Mouse (Mus musculus) stomach, postnatal 0 days (tissue): ENCODE data around the gene Msx3. TPM values are rescaled to one million over a fixed set of nuclear protein-coding genes. Genes with fewer than 3 reads are reported as not detected.

ENCODE experiments used
- ATAC-seq: fragments of 200-750 bp; cut with Nextera tagmentation; 2 replicates; pipeline ENCODE4 v1.8.0; 2017; ENCODE audit not compliant: low FRiP score, low TSS enrichment
- DNase-seq: peaks from one replicate; pipeline ENCODE4 v3.0.0-alpha.2; 2016; ENCODE audit warnings: low spot score
- H3K27ac ChIP-seq: fragments of 300-500 bp; sonication (generic); replicated peaks from 2 replicates; pipeline ENCODE4 v1.5.1; 2014; ENCODE audit warnings: mild to moderate bottlenecking, control low read depth
- H3K27me3 ChIP-seq: fragments of 300-500 bp; sonication (generic); 2 replicates; pipeline ENCODE4 v1.6.1; 2014; ENCODE audit warnings: low read length; ENCODE audit not compliant: control insufficient read depth, insufficient read depth
- H3K36me3 ChIP-seq: fragments of 300-500 bp; sonication (generic); 2 replicates; pipeline ENCODE4 v1.6.1; 2014; ENCODE audit warnings: low read length, mixed read lengths; ENCODE audit not compliant: control insufficient read depth, insufficient read depth
- H3K4me1 ChIP-seq: fragments of 300-500 bp; sonication (generic); replicated peaks from 2 replicates; pipeline ENCODE4 v1.6.1; 2014; ENCODE audit warnings: antibody characterized with exemption; ENCODE audit not compliant: control insufficient read depth, insufficient read depth
- H3K4me2 ChIP-seq: fragments of 300-500 bp; sonication (generic); replicated peaks from 2 replicates; pipeline ENCODE4 v1.6.1; 2014; ENCODE audit warnings: low read depth, mild to moderate bottlenecking, control low read depth, moderate library complexity
- H3K4me3 ChIP-seq: fragments of 300-500 bp; sonication (generic); 2 replicates; pipeline ENCODE4 v1.5.1; 2014; ENCODE audit warnings: low read depth, low read length, control low read depth
- H3K9ac ChIP-seq: fragments of 300-500 bp; sonication (generic); 2 replicates; pipeline ENCODE4 v1.6.1; 2014; ENCODE audit warnings: mild to moderate bottlenecking, low read length, control low read depth, mixed read lengths
- H3K9me3 ChIP-seq: fragments of 300-500 bp; sonication (generic); 2 replicates; pipeline ENCODE4 v1.6.1; 2016; ENCODE audit warnings: low read length; ENCODE audit not compliant: control insufficient read depth
- CTCF ChIP-seq: IDR thresholded peaks from 2 replicates; pipeline ENCODE4 v1.5.1; 2016; ENCODE audit warnings: antibody characterized with exemption, low read depth, mild to moderate bottlenecking, moderate library complexity
- EP300 ChIP-seq: optimal IDR thresholded peaks from 2 replicates; pipeline ENCODE3; 2016; ENCODE audit warnings: antibody characterized with exemption
- WGBS: fragments of 180-500 bp; shearing (Covaris S2); extraction: QIAGEN DNeasy Blood & Tissue Kit; methylation state at CpG from one replicate; pipeline ENCODE4 v1.1.7; 2014; 5-methylcytosine and 5-hydroxymethylcytosine counted together
- polyA plus RNA-seq: library from polyadenylated mRNA; unstranded; fragments of >200 nt; fragmentation: Nextera tagmentation; extraction: Ambion mirVana; gene quantifications from 2 replicates; pipeline ENCODE4 v1.2.1, GENCODE M21; 2015

The Msx3 gene
- polyA plus RNA-seq, 1 experiment from 2014 or later: not detected

- Histone ChIP-seq H3K9ac (no peak overlapping the region), H3K27ac (no peak overlapping the region), H3K36me3 (no peaks in the 10 kb centered on the region), H3K4me1 (no peaks in the 10 kb centered on the region; the same call in 1 of the 2 replicates), H3K27me3 (no peaks in the 10 kb centered on the region; the same call in 1 of the 2 replicates), H3K4me2 (no peak overlapping the region), H3K4me3 (no peak overlapping the region), H3K9me3 (no peaks in the 10 kb centered on the region)
- WGBS: 81% methylated on average over 4 of the region's 4 CpGs
- DNase-seq: no peak
- ATAC-seq: no peak
- TF ChIP-seq EP300 (no peak), CTCF (no peak)
These were observed 5.2 kb upstream of the Msx3 start for GRCm38 (mm10) chr7:140054124-140054523.

- Histone ChIP-seq H3K4me2 (peak overlapping the region; percentile 69), H3K4me1 (no peaks in the 10 kb centered on the region; the same call in 1 of the 2 replicates), H3K9me3 (no peaks in the 10 kb centered on the region), H3K4me3 (peak overlapping the region; percentile 41), H3K27me3 (peaks cover 22% of the 10 kb centered on the region; the same call in 1 of the 2 replicates), H3K9ac (no peak overlapping the region; the same call in 1 of the 2 replicates), H3K36me3 (no peaks in the 10 kb centered on the region), H3K27ac (no peak overlapping the region)
- TF ChIP-seq EP300: no peak
- TF ChIP-seq CTCF: no peak
- peak; percentile 36 for DNase-seq
- WGBS: under 1% methylated on average over 34 of the region's 34 CpGs
- peak; percentile 51; the same call in 1 of the 2 replicates for ATAC-seq
These were observed 313 bp upstream of the Msx3 start for GRCm38 (mm10) chr7:140049115-140049689.

GRCm38 (mm10) chr7:140047811-140048311, 1.0 kb downstream of the Msx3 start:
- no peak overlapping the region for H3K27ac ChIP-seq
- H3K4me1 ChIP-seq: no peaks in the 10 kb centered on the region; the same call in 1 of the 2 replicates
- 1% methylated on average over 33 of the region's 33 CpGs for WGBS
- ATAC-seq (no peak), DNase-seq (peak; percentile 32)
- no peak overlapping the region for H3K9ac ChIP-seq
- H3K9me3 ChIP-seq: no peaks in the 10 kb centered on the region
- peak overlapping the region; percentile 41 for H3K4me3 ChIP-seq
- H3K4me2 ChIP-seq: peak overlapping the region; percentile 69
- TF ChIP-seq EP300 (no peak), CTCF (no peak)
- peaks cover 22% of the 10 kb centered on the region; the same call in 1 of the 2 replicates for H3K27me3 ChIP-seq
- no peaks in the 10 kb centered on the region for H3K36me3 ChIP-seq

DNA sequence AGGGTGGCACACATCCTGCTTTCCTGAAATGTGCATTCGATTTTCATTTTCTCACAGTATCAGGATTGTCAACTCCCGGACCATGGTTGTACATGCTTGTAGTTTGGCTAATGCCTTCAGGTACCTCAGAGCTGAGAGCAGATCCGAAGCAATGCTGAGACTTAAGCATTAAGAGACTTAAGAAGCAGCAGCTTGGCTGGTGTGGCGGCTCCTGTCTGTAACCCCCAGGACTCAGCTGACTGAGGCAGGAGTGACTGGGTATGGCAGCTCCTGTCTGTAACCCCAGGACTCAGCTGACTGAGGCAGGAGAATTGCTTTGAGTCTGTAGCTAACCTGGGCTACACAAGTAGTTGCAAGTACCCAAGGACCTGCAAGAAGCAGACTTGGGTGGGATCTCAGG, 3.3 kb downstream of the Msx3 start:
- H3K9me3 ChIP-seq: no peaks in the 10 kb centered on the region
- WGBS: 71% methylated on average over 4 of the region's 4 CpGs

DNA sequence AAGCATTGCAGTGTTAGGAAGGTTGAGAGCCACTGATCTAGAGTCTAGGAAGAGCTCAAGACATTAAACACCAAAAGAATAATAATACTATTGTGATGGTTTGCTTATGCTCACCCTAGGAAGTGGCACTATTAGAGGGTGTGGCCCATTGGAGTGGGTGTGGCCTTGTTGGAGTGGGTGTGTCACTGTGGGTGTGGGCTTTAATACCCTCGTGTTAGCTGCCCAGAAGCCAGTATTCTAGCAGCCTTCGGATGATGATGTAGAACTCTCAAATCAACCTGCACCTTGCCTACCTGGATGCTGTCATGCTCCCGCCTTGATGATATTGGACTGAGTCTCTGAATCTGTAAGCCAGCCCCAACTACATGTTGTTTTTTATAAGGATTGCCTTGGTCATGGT, 6.2 kb downstream of the Msx3 start:
- Histone ChIP-seq H3K27ac (no peak overlapping the region), H3K27me3 (peaks cover 12% of the 10 kb centered on the region; the same call in 1 of the 2 replicates), H3K9ac (no peak overlapping the region), H3K4me2 (no peak overlapping the region), H3K9me3 (no peaks in the 10 kb centered on the region), H3K4me1 (no peaks in the 10 kb centered on the region), H3K4me3 (no peak overlapping the region), H3K36me3 (no peaks in the 10 kb centered on the region)
- WGBS: 49% methylated on average over 3 of the region's 3 CpGs
- DNase-seq (no peak), ATAC-seq (no peak)
- TF ChIP-seq EP300 (no peak), CTCF (no peak)

More for the DNA sequence above, 3.3 kb downstream of the Msx3 start:
- Histone ChIP-seq H3K27ac (no peak overlapping the region), H3K9ac (no peak overlapping the region), H3K4me3 (no peak overlapping the region), H3K4me1 (no peaks in the 10 kb centered on the region; the same call in 1 of the 2 replicates), H3K4me2 (no peak overlapping the region), H3K27me3 (peaks cover 22% of the 10 kb centered on the region; the same call in 1 of the 2 replicates), H3K36me3 (no peaks in the 10 kb centered on the region)
- DNase-seq (no peak), ATAC-seq (no peak)
- TF ChIP-seq EP300: no peak
- TF ChIP-seq CTCF: no peak

DNA sequence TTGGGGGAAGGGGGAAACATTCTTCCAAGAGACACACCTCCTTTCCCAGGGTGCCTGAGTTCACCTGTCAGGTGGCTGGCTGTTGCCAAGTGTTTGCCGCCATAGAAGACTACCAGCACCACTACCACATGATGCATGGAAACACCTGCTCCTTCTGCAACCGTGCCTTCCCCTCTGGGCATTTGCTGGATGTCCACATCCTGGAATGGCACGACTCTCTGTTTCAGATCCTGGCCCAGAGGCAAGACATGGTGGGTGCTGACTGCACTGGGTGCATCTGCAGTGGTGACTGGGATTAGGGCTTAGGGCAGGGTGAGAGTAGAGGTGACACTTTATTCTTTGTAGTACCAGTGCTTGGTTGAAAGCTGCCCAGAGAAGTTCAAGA, 11.7 kb downstream of the Msx3 start:
- ATAC-seq: no peak
- 43% methylated on average over 3 of the region's 3 CpGs for WGBS

More for the DNA sequence above, 11.7 kb downstream of the Msx3 start:
- H3K9ac ChIP-seq: no peak overlapping the region; the same call in 1 of the 2 replicates
- TF ChIP-seq EP300 (no peak), CTCF (no peak)
- peaks cover 6% of the 10 kb centered on the region; the same call in 1 of the 2 replicates for H3K36me3 ChIP-seq
- no peak overlapping the region for H3K27ac ChIP-seq
- peak; percentile 18 for DNase-seq
- H3K9me3 ChIP-seq: no peaks in the 10 kb centered on the region
- H3K27me3 ChIP-seq: no peaks in the 10 kb centered on the region
- H3K4me1 ChIP-seq: peaks cover 3% of the 10 kb centered on the region; the same call in 1 of the 2 replicates
- peak overlapping the region; percentile 88 for H3K4me2 ChIP-seq
- H3K4me3 ChIP-seq: peak overlapping the region; percentile 76
